In the genomic region with DNA sequence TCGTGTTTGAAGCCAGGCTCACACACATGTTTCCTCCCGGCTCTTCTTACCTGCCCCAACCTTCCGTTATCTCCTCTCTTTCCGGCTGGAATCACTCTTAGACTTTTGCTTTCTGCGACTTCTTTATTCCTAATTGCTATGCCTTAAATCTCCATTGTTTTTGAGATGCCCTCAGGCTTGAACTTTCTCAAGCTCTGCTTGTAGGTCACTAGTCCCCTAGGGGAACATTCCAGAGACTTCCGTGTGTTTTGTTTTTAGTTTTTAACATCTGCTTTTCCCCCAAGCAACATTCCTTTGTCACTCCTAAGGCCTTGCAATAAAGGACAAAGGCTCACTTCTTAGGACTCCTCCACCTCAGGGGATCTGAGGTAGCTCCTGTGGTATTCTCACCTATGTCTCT, we compare ENCODE assay signal across 24 mouse cellular contexts. TPM values are rescaled to one million over a fixed set of nuclear protein-coding genes. Genes with fewer than 3 reads are reported as not detected.
"Had no signal": no experiment of that assay in that cellular context is flagged by ENCODE, and none has a peak within 500 bp of the region (broad histone marks: within the 10 kb centered on the region; RNA-seq: fewer than 3 reads in every experiment).

No protein-coding gene starts in this region.

- H3K36me3 ChIP-seq: midbrain, embryonic 13.5 days; neural tube, embryonic 13.5 days; neural tube, embryonic 15.5 days; stomach, embryonic 15.5 days had no signal

- ATAC-seq: midbrain, embryonic 13.5 days; midbrain, embryonic 16.5 days had no signal

- H3K9ac ChIP-seq: lung, embryonic 14.5 days; midbrain, embryonic 13.5 days; neural tube, embryonic 13.5 days; neural tube, embryonic 15.5 days; stomach, embryonic 15.5 days had no signal

- H3K4me2 ChIP-seq: lung, embryonic 14.5 days; midbrain, embryonic 13.5 days; neural tube, embryonic 13.5 days; neural tube, embryonic 15.5 days; stomach, embryonic 15.5 days had no signal

- DNase-seq: lung, adult 18-20 months; lung, embryonic 14.5 days; lung, postnatal 10 days; lung, postnatal 4 days; right cerebral cortex, postnatal 14 days; thymus, adult 2 months; thymus, postnatal 25 days; thymus, postnatal 4 days had no signal

- H3K4me1 ChIP-seq: midbrain, embryonic 10.5 days; midbrain, embryonic 13.5 days; neural tube, embryonic 13.5 days; neural tube, embryonic 15.5 days; stomach, embryonic 15.5 days had no signal

- H3K4me3 ChIP-seq: midbrain, embryonic 10.5 days; midbrain, embryonic 13.5 days; myocyte; neural tube, embryonic 13.5 days; neural tube, embryonic 15.5 days; stomach, embryonic 15.5 days had no signal

- H3K27me3 ChIP-seq: midbrain, embryonic 13.5 days; neural tube, embryonic 13.5 days; neural tube, embryonic 15.5 days; stomach, embryonic 15.5 days had no signal

- H3K9me3 ChIP-seq: midbrain, embryonic 10.5 days; midbrain, embryonic 13.5 days; neural tube, embryonic 13.5 days; neural tube, embryonic 15.5 days; stomach, embryonic 15.5 days had no signal

- H3K27ac ChIP-seq: midbrain, embryonic 10.5 days; midbrain, embryonic 13.5 days; neural tube, embryonic 13.5 days; neural tube, embryonic 15.5 days; stomach, embryonic 15.5 days; stomach, postnatal 0 days had no signal

RNA-seq across cellular contexts. Expression of gene Gm9376, which starts 13.4 kb away (rescaled TPM):
- total RNA-seq: megakaryocyte, adult 5-6 weeks; megakaryocyte-erythroid progenitor cell, adult 5-6 weeks had no signal
- polyA plus RNA-seq: liver, embryonic 16.5 days; lung, embryonic 14.5 days; lung, embryonic 16.5 days; midbrain, embryonic 10.5 days; midbrain, embryonic 13.5 days; midbrain, embryonic 16.5 days; myocyte; neural tube, embryonic 11.5 days; neural tube, embryonic 13.5 days; neural tube, embryonic 15.5 days; spleen, adult 2 months; stomach, embryonic 15.5 days; stomach, postnatal 0 days; testis, adult 2 months; thymus, adult 2 months; urinary bladder, adult 2 months had no signal

RNA-seq across cellular contexts. Expression of gene Sox21, which starts 16.6 kb away (rescaled TPM):
- total RNA-seq: megakaryocyte, adult 5-6 weeks; megakaryocyte-erythroid progenitor cell, adult 5-6 weeks had no signal
- polyA plus RNA-seq: liver, embryonic 16.5 days; myocyte; spleen, adult 2 months; testis, adult 2 months had no signal
